Mouse (Mus musculus) brain, embryonic 14.5 days (tissue): ENCODE measurements around the gene H2-DMa. TPM values are rescaled to one million over a fixed set of nuclear protein-coding genes. Genes with fewer than 3 reads are reported as not detected.

ENCODE experiments used
- DNase-seq: peaks from one replicate; pipeline ENCODE4 v3.0.0-alpha.2; 2011; ENCODE audit warnings: low read depth
- CTCF ChIP-seq: fragments of 200-500 bp; IDR thresholded peaks from 2 replicates; pipeline ENCODE4 v1.5.1; 2012; ENCODE audit warnings: inconsistent platforms, mild to moderate bottlenecking, moderate library complexity, borderline replicate concordance; ENCODE audit not compliant: insufficient read depth, insufficient read length; ENCODE audit errors: extremely low read depth
- POLR2A ChIP-seq: fragments of 200-500 bp; IDR thresholded peaks from 2 replicates; pipeline ENCODE4 v1.6.1; 2012; ENCODE audit warnings: mild to moderate bottlenecking, inconsistent platforms, borderline replicate concordance; ENCODE audit not compliant: poor library complexity, insufficient read depth, insufficient read length, severe bottlenecking; ENCODE audit errors: extremely low read depth
- polyA plus RNA-seq: library from polyadenylated mRNA; depleted of rRNA; stranded (reverse); fragments of >200 nt; gene quantifications from 2 replicates; pipeline ENCODE4 v1.2.3, GENCODE M21; 2012

Gene H2-DMa
- polyA plus RNA-seq, 1 experiment = 16.4 TPM

DNA sequence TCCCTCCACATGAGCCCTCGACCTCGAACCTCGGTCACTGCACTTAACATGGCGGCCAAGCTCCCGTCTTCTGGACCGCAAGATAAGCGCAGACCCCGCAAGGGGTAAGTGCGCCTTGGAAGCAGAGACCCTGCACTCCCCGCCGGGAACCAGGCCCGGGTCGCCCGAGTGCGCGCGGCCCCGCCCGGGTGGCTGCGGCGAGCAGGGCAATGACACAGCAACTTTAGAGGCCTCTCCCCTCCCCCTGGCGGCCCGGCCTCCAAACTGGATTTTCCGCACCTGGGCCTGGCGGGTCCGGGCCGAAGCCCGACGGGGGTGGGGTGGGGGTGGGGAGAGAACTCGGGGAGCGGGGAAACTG lies 1.5 kb downstream of the H2-DMa start:
- TF ChIP-seq CTCF = peak; percentile 20; the same call in 1 of the 2 replicates
- no peak for TF ChIP-seq POLR2A

DNA sequence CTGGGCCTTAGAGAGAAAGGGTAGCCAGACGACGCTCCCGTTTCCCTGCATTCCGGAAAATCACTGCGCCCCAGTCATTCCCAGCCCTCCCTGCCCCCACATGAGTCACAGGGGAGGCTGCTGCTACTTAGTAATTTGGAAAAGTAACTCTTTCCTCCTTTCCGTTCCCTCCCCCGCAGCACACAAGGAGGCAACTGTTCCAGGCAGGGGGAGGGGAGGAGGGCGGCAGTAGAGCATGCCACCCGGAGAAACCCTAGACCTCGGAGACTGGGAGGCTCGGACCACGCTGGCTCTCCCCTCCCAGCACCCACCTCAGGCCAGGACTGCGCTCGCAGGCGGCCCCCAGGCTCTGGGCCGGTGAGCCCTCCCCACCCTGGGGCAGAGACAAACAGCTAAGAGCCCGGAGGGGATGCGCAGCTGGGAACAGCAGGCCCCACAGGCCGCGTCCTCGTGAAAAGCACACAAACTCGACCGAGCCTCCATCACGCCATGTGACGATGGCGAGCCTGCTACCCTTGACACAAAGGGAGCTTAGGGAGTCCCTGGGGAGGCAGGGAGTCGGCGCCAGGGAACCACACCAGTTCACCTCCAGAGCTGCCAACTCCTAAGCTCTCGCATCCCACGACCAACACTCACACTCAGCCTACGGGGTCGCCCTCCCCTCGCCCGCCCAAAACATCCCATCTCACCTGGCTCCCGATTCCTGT lies 2.0 kb downstream of the H2-DMa start:
- peak; percentile 91 for DNase-seq
- TF ChIP-seq POLR2A (peak; percentile 7; the same call in 1 of the 2 replicates), CTCF (no peak)

More for the DNA sequence above, 1.5 kb downstream of the H2-DMa start:
- no peak for DNase-seq

DNA sequence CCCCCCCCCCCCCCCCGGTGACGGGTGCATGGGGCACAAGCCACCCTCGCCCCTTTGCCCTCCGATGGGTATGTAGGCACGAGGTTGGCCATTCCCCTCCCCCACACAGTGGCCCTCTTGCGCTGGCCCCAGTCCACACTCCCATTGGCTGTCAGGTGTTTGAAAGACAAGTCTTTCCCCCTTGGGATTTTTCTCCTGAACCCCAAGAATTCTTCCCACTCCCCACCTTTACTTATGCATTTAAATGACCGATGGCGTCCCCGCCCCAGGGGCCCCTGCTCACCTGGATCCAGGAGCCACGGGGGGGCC lies 2.5 kb downstream of the H2-DMa start:
- peak; percentile 88 for DNase-seq
- no peak for TF ChIP-seq POLR2A
- no peak for TF ChIP-seq CTCF

DNA sequence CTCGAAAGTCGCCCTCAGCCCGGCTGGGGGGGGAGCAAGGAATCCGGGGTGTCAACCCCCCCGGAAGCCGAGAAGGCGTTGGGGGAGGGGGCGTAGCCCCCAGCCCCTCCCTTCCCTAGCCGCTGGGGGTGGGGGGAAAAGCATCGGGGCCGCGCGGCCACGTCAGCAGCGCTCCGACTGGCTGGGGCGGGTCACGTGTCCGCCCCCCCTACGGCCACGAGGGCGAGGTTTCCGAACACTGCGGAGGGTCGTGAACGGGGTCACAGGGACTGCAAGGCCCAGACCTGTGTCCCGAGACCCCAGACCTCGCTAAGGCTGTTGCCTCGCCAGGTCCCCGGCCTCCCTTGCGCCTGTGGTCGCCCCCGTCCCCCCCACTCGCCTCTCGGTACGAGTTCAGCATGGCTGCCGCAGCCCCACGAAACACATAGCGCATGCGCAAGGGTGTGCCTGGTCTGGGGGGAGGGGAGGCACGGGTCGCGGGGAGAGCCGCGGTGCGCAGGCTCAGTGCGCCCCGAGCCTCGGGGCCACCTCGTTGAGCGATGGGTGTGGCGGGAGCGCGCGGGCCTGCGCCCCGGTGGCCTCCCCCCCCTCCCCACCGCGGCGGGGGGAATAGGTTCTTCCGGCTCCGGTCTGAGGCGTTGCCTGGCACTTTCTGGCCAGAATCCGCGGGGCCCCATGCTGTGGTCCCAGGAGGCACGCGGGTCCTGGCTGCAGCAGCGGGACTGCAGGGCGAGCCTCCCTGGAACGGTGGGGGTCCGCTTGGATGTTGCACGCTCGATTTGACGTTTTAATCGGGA lies 3.0 kb downstream of the H2-DMa start, which contains the start of gene Brd2:
TSS of gene Brd2 (minus strand) at position 447 of the 797 bp plus-strand sequence.
- DNase-seq = peak; percentile 98
- TF ChIP-seq POLR2A (peak; percentile 86), CTCF (0 out of 2 replicates have a peak, but pooled peaks have one; percentile 0)

DNA sequence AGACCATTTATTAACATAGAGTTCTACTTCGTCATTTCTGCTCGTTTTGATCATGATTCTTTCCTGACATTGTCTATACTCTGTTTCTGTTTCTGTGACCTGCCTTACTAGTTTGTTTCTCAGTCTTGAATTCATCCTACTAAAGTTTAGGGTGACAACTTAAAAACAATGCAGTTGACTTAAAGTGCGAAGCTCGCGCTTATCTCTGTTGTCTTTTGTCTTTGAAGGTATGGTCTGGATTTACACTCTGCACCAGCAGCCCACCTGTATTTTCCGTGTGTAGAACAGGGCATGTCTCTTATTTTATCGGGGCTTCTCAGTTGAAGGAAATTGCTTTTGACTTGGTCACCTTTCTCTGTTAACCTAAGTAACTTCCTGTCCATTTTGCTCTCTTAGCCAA lies 3.8 kb downstream of the H2-DMa start:
- no peak for DNase-seq
- TF ChIP-seq CTCF (no peak), POLR2A (no peak)

DNA sequence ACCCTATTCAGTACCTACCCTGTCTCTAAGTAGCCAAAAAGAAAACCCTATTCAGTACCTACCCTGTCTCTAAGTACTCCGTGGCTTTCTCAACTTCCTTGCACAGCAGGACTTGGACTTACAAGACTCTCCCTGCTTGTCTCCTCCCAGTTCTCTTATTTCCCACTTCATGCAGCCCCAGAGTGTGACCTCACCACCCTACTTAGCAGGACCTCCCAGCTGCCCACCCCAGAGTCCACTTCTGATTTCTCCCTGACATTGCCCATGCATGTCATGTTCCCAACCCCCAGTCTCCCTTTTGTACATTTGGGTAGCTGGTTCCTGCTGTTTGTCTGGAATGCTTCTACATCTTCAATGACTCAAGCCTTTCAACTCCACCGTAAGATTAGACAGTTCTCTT lies 4.2 kb downstream of the H2-DMa start:
- TF ChIP-seq CTCF (no peak), POLR2A (no peak)
- DNase-seq = peak; percentile 52

DNA sequence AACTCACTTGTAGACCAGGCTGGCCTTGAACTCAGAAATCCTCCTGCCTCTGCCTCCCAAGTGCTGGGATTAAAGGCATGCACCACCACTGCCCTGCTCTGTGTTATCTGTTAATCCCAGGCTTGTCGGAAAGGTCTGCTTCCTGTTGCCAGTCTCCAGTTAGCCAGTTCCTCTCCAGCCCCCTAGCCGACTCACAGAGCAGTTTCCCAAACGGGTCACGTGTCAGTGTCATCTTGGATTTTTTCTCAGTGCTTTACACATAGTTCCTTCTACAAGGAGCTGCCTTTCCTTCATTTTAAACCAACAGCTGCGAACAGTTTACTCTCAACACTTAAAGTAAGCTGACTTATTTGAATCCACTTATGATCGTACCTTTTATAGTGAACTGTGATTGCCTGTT lies 5.3 kb downstream of the H2-DMa start:
- DNase-seq = no peak
- no peak for TF ChIP-seq POLR2A
- TF ChIP-seq CTCF = no peak

DNA sequence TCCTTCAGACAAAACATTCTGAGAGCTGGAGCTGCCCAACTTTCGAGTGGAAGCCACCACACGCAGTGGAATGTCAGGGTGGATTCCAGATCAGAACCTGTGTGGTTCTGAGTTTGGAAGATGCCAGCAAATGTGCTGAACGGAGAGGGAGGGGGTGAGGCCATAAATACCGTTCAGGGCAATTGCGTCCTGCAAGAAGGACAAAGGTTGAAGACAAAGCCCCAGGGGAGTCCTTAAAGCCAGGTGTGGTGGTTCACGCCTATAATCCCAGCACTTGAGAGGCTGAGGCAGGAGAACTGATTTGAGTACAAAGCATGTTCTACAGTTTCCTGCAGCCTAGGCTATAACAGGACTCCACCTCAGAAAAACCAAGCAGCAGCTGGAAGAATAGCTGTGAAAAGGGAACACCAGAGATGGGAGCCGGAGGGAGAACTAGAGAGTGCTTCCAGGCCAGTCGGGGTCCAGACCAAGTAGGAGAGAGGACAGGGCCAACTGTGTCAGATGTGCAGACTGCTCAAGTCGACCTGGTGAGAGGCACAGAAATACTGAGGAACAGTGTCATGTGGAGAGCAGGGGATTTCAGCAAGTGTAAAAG lies 7.6 kb downstream of the H2-DMa start:
- TF ChIP-seq POLR2A = no peak
- TF ChIP-seq CTCF = no peak
- no peak for DNase-seq

DNA sequence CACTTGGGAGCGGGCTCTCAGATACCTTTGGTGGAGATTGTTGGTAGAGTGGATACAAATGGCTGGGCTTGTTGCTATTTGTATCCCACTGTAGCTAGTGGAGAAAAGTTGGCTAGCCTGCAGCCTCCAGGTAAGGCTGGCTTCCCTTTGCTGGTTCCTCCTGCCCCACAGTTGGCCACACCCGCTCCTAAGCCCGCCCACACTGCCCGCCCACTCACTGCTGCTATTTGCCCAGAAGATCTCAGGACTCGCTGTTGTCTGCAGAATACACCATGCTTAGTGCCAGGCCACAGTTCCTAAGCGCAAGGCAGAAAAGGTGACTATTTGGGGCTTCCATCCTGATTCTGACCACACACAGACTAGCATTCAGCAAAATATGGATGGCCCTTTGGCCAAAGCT lies 8.1 kb downstream of the H2-DMa start:
- DNase-seq = no peak

DNA sequence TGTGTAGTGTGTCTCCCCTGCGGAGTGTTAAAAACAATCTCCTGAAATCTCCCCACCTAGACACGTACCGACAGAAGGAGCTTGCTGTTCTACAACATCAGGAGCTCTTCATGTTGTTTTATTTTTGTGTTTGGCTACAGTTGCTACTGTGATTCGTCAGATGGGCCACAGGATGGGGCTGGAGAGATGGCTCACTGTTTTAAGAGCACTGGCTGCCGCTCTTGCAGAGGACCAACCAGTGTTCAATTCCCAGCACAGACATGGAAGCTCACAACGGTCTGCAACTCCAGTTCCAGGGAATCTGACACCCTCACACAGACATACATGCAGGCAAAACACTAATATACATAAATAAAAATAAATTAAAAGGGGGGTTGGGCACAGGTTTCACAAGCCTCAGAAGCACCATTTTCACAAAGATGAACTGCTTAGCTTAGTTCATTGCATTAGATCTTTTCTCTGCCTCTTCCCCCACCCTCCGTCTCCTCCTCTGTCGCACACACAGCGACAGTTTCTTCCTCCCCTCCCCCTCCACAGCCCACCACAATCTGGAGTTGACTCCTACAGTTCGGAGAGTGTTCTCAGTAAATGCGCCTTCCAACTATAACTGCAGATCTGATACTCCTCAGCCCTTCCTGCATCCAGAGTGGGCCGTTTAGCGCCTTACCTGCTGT lies 9.1 kb downstream of the H2-DMa start:
- TF ChIP-seq POLR2A (no peak), CTCF (peak; percentile 22; the same call in 1 of the 2 replicates)
- peak; percentile 47 for DNase-seq

More for the DNA sequence above, 8.1 kb downstream of the H2-DMa start:
- TF ChIP-seq CTCF (no peak), POLR2A (no peak)

DNA sequence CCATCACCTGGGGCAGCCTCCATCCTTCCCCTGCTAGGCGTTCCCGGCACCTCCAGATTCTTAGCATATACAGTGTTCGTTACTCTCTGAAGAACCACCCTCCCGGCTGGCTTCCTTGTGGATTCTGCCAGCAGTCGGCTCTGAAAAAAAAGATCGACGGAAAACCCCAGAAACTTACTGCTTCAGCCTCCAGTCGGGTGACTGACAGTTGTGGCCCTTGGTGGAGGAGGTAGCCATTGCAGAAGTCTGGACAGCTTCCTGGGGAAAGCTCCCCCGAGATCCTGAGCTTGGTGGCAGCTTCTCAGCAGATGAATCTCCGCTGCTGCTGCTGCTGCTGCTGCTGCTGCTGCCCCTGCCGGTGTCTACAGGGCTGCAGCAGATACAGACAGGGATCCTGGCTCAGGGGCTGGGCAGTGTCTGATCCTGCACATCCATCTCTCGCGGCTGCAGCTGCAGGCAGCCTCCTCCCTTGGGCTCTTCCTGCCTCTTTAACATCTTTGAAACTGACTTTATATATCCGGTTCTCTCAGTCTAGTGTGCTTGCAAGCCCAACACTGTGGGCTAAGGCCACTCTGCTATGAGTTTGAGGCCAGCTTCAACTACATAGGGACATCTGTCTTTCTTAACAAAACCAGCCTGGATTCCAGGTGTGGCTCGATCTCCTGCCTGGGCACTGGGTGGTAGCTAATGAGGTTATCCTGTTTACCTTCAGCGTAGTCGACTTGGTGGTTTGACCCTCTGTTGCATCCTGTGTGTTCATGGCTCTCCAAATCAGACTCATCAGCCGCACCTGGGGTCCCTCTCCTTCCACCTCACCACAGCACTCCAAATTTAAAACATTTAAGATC lies 9.8 kb downstream of the H2-DMa start:
- peak; percentile 44 for DNase-seq
- TF ChIP-seq CTCF (no peak; the same call in 1 of the 2 replicates), POLR2A (no peak)
